Mouse (Mus musculus): ENCODE measurements around the gene Fli1.

- TF ChIP-seq CTCF (IDR thresholded peaks at IDR 0.05; ENCODE audit: low read depth) (no peak), EP300 (IDR thresholded peaks at IDR 0.05; ENCODE audit: low read depth) (no peak)
These were observed 93.9 kb downstream of the Fli1 start for GRCm38 (mm10) chr9:32448766-32449165.
